Mouse (Mus musculus): Measurements from ENCODE around the gene Lrrc51. TPM values are rescaled to one million over a fixed set of nuclear protein-coding genes. Genes with fewer than 3 reads are reported as not detected.
"Not testable (repeated sequence)": the region's sequence is repeated elsewhere in the genome, so short reads cannot be mapped to it uniquely, and the experiment has no call there.

Lrrc51 gene
- polyA plus RNA-seq, 1 experiment from 2014 or later, result 11.6 TPM

DNA sequence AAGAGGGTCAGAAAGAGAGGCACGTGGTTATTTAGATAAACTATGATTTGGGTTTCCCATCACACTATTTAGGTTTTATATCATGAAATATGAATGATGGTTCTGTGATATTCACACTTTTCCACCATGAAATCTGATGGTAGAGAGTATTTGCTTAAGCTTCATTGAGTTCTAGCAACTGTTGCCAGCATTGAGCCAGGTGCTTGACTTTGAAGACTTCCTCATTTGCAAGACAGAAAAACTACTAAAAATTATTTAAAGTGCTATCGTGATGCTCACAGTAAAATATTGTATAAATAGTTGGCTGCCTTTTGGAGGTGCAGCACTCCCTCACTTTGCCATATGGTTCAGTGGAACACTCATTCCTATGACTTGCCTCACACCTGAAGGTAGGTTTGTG is 21.6 kb upstream of the Lrrc51 start:
- WGBS, result 78% methylated on average over 2 of the region's 2 CpGs
- no peaks in the 10 kb centered on the region for H3K9me3 ChIP-seq (ENCODE audit: control insufficient read depth, low read depth, low read length)
- no peak overlapping the region for H3K4me3 ChIP-seq (ENCODE audit: low read depth, low read length)
- no peak overlapping the region for H3K4me2 ChIP-seq (replicated peaks; ENCODE audit: low read depth, low read length)
- H3K36me3 ChIP-seq (ENCODE audit: control insufficient read depth, insufficient read depth, low read length), result no peaks in the 10 kb centered on the region
- ATAC-seq (ENCODE audit: insufficient number of reproducible peaks, insufficient read depth, low FRiP score, low read depth), result no peak
- H3K9ac ChIP-seq (replicated peaks; ENCODE audit: low read depth, low read length), result no peak overlapping the region
- H3K27me3 ChIP-seq (ENCODE audit: control insufficient read depth, insufficient read depth, low read length), result no peaks in the 10 kb centered on the region
- no peaks in the 10 kb centered on the region; the same call in 1 of the 2 replicates for H3K4me1 ChIP-seq (ENCODE audit: control insufficient read depth, insufficient read depth, low read length)
- H3K27ac ChIP-seq (ENCODE audit: low read length), result no peak overlapping the region

GRCm38 (mm10) chr7:101954163-101954562 is 20.5 kb upstream of the Lrrc51 start:
- H3K27me3 ChIP-seq (ENCODE audit: control insufficient read depth, insufficient read depth, low read length), result no peaks in the 10 kb centered on the region

DNA sequence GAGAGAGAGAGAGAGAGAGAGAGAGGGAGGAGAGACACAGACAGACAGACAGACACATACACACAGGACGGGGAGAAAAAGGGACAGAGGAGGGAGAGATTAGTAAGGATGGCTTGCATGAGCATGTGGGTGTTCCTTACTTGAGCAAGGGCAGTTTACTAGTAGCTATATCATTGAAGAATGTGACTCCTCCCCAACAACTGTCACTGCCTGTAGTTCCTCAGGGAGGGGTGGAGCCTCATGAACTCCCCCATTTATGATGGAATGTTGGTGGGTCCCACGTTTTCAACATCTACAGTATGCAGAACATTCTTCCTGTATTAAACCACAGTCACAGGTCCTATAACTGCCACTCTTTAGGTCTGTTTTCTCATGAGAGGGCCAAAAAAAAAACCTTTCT is 18.4 kb upstream of the Lrrc51 start:
- H3K4me3 ChIP-seq (ENCODE audit: low read depth, low read length), result no peak overlapping the region
- no peaks in the 10 kb centered on the region; the same call in 1 of the 2 replicates for H3K4me1 ChIP-seq (ENCODE audit: control insufficient read depth, insufficient read depth, low read length)
- H3K36me3 ChIP-seq (ENCODE audit: control insufficient read depth, insufficient read depth, low read length), result no peaks in the 10 kb centered on the region
- no peaks in the 10 kb centered on the region for H3K27me3 ChIP-seq (ENCODE audit: control insufficient read depth, insufficient read depth, low read length)
- peak overlapping the region; percentile 66; the same call in 1 of the 2 replicates for H3K27ac ChIP-seq (ENCODE audit: low read length)
- H3K9ac ChIP-seq (replicated peaks; ENCODE audit: low read depth, low read length), result no peak overlapping the region
- no peak overlapping the region for H3K4me2 ChIP-seq (replicated peaks; ENCODE audit: low read depth, low read length)
- no peak for ATAC-seq (ENCODE audit: insufficient number of reproducible peaks, insufficient read depth, low FRiP score, low read depth)
- H3K9me3 ChIP-seq (ENCODE audit: control insufficient read depth, low read depth, low read length), result no peaks in the 10 kb centered on the region
- WGBS, result 38% methylated on average over 2 of the region's 2 CpGs

More at GRCm38 (mm10) chr7:101954163-101954562, 20.5 kb upstream of the Lrrc51 start:
- no peak for ATAC-seq (ENCODE audit: insufficient number of reproducible peaks, insufficient read depth, low FRiP score, low read depth)
- Histone ChIP-seq H3K4me3 (ENCODE audit: low read depth, low read length) (no peak overlapping the region), H3K4me1 (ENCODE audit: control insufficient read depth, insufficient read depth, low read length) (no peaks in the 10 kb centered on the region; the same call in 1 of the 2 replicates), H3K9ac (replicated peaks; ENCODE audit: low read depth, low read length) (no peak overlapping the region), H3K36me3 (ENCODE audit: control insufficient read depth, insufficient read depth, low read length) (no peaks in the 10 kb centered on the region), H3K4me2 (replicated peaks; ENCODE audit: low read depth, low read length) (no peak overlapping the region), H3K9me3 (ENCODE audit: control insufficient read depth, low read depth, low read length) (no peaks in the 10 kb centered on the region), H3K27ac (ENCODE audit: low read length) (no peak overlapping the region)
- WGBS, result 95% methylated on average over 2 of the region's 2 CpGs

GRCm38 (mm10) chr7:101951648-101952047 is 18.0 kb upstream of the Lrrc51 start:
- Histone ChIP-seq H3K27me3 (ENCODE audit: control insufficient read depth, insufficient read depth, low read length) (no peaks in the 10 kb centered on the region), H3K27ac (ENCODE audit: low read length) (peak overlapping the region; percentile 66; the same call in 1 of the 2 replicates), H3K9ac (replicated peaks; ENCODE audit: low read depth, low read length) (no peak overlapping the region), H3K36me3 (ENCODE audit: control insufficient read depth, insufficient read depth, low read length) (no peaks in the 10 kb centered on the region), H3K9me3 (ENCODE audit: control insufficient read depth, low read depth, low read length) (no peaks in the 10 kb centered on the region), H3K4me3 (ENCODE audit: low read depth, low read length) (no peak overlapping the region), H3K4me1 (ENCODE audit: control insufficient read depth, insufficient read depth, low read length) (no peaks in the 10 kb centered on the region; the same call in 1 of the 2 replicates), H3K4me2 (replicated peaks; ENCODE audit: low read depth, low read length) (no peak overlapping the region)
- 52% methylated on average over 1 of the region's 1 CpGs for WGBS
- peak; percentile 18; the same call in 1 of the 2 replicates for ATAC-seq (ENCODE audit: insufficient number of reproducible peaks, insufficient read depth, low FRiP score, low read depth)

- 88% methylated on average over 5 of the region's 5 CpGs for WGBS
- H3K9me3 ChIP-seq (ENCODE audit: control insufficient read depth, low read depth, low read length); H3K9ac ChIP-seq (replicated peaks; ENCODE audit: low read depth, low read length); H3K27ac ChIP-seq (ENCODE audit: low read length); ATAC-seq (ENCODE audit: insufficient number of reproducible peaks, insufficient read depth, low FRiP score, low read depth); H3K4me2 ChIP-seq (replicated peaks; ENCODE audit: low read depth, low read length); H3K4me3 ChIP-seq (ENCODE audit: low read depth, low read length); H3K27me3 ChIP-seq (ENCODE audit: control insufficient read depth, insufficient read depth, low read length); H3K4me1 ChIP-seq (ENCODE audit: control insufficient read depth, insufficient read depth, low read length); H3K36me3 ChIP-seq (ENCODE audit: control insufficient read depth, insufficient read depth, low read length): not testable (repeated sequence)
Observed at GRCm38 (mm10) chr7:101949008-101949407, 15.3 kb upstream of the Lrrc51 start.

GRCm38 (mm10) chr7:101939758-101940157 is 6.1 kb upstream of the Lrrc51 start:
- Histone ChIP-seq H3K9ac (replicated peaks; ENCODE audit: low read depth, low read length) (no peak overlapping the region), H3K27ac (ENCODE audit: low read length) (no peak overlapping the region), H3K27me3 (ENCODE audit: control insufficient read depth, insufficient read depth, low read length) (no peaks in the 10 kb centered on the region), H3K9me3 (ENCODE audit: control insufficient read depth, low read depth, low read length) (no peaks in the 10 kb centered on the region), H3K36me3 (ENCODE audit: control insufficient read depth, insufficient read depth, low read length) (no peaks in the 10 kb centered on the region), H3K4me3 (ENCODE audit: low read depth, low read length) (no peak overlapping the region), H3K4me2 (replicated peaks; ENCODE audit: low read depth, low read length) (no peak overlapping the region), H3K4me1 (ENCODE audit: control insufficient read depth, insufficient read depth, low read length) (no peaks in the 10 kb centered on the region)
- WGBS, result 93% methylated on average over 4 of the region's 4 CpGs
- ATAC-seq (ENCODE audit: insufficient number of reproducible peaks, insufficient read depth, low FRiP score, low read depth), result no peak

DNA sequence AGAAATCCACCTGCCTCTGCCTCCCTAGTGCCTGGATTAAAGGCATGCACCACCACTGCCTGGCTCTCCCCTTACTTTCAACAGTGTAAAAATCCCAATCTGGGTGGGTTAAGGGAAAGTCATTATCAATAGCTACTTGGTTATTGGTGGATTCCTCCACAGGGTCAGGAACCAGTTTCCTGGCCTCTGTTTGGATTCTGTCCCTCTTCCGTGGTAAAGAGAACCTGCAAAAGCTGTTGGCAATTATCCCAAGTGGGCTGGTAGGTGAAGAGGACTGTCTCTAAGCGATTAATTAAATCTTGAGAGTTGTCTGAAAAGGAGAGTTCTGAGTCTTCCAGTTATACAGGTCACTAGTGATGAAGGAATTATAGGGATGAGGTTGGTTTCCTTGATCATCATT is 4.7 kb upstream of the Lrrc51 start:
- H3K4me3 ChIP-seq (ENCODE audit: low read depth, low read length), result no peak overlapping the region
- H3K4me1 ChIP-seq (ENCODE audit: control insufficient read depth, insufficient read depth, low read length), result no peaks in the 10 kb centered on the region
- no peaks in the 10 kb centered on the region for H3K9me3 ChIP-seq (ENCODE audit: control insufficient read depth, low read depth, low read length)
- no peaks in the 10 kb centered on the region for H3K27me3 ChIP-seq (ENCODE audit: control insufficient read depth, insufficient read depth, low read length)
- H3K4me2 ChIP-seq (replicated peaks; ENCODE audit: low read depth, low read length), result no peak overlapping the region
- no peaks in the 10 kb centered on the region for H3K36me3 ChIP-seq (ENCODE audit: control insufficient read depth, insufficient read depth, low read length)
- no peak overlapping the region for H3K27ac ChIP-seq (ENCODE audit: low read length)
- H3K9ac ChIP-seq (replicated peaks; ENCODE audit: low read depth, low read length), result no peak overlapping the region
- ATAC-seq (ENCODE audit: insufficient number of reproducible peaks, insufficient read depth, low FRiP score, low read depth), result no peak
- 89% methylated on average over 2 of the region's 2 CpGs for WGBS

DNA sequence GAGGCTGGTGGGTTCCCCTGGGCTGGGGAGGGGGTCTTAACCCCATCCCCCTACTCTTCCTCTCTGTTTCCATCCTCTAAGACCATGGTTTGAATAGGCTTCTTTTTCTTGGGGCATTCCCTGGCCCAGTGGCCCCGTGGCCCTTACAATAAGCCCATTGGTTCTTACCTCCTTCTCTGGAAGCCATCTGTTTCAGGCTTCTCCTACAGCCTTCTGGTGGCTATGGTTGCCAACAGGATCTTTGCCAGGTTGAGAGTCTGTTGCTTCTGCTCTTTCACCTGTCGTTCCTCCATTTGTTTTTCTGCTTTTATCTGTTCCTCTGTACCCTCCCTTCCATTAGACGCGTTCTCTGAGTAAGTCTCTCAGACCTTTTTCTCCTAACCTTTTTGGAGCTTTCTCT is 3.9 kb upstream of the Lrrc51 start:
- H3K4me3 ChIP-seq (ENCODE audit: low read depth, low read length), result no peak overlapping the region
- H3K4me2 ChIP-seq (replicated peaks; ENCODE audit: low read depth, low read length), result no peak overlapping the region
- H3K36me3 ChIP-seq (ENCODE audit: control insufficient read depth, insufficient read depth, low read length), result no peaks in the 10 kb centered on the region
- no peaks in the 10 kb centered on the region for H3K27me3 ChIP-seq (ENCODE audit: control insufficient read depth, insufficient read depth, low read length)
- WGBS, result 90% methylated on average over 4 of the region's 4 CpGs
- no peak overlapping the region for H3K27ac ChIP-seq (ENCODE audit: low read length)
- H3K4me1 ChIP-seq (ENCODE audit: control insufficient read depth, insufficient read depth, low read length), result peaks cover 3% of the 10 kb centered on the region; the same call in 1 of the 2 replicates
- no peaks in the 10 kb centered on the region for H3K9me3 ChIP-seq (ENCODE audit: control insufficient read depth, low read depth, low read length)
- no peak for ATAC-seq (ENCODE audit: insufficient number of reproducible peaks, insufficient read depth, low FRiP score, low read depth)
- H3K9ac ChIP-seq (replicated peaks; ENCODE audit: low read depth, low read length), result no peak overlapping the region

GRCm38 (mm10) chr7:101936996-101937395 is 3.3 kb upstream of the Lrrc51 start:
- WGBS, result 94% methylated on average over 4 of the region's 4 CpGs
- no peaks in the 10 kb centered on the region for H3K27me3 ChIP-seq (ENCODE audit: control insufficient read depth, insufficient read depth, low read length)
- no peaks in the 10 kb centered on the region for H3K9me3 ChIP-seq (ENCODE audit: control insufficient read depth, low read depth, low read length)
- no peak overlapping the region for H3K9ac ChIP-seq (replicated peaks; ENCODE audit: low read depth, low read length)
- peaks cover 4% of the 10 kb centered on the region; the same call in 1 of the 2 replicates for H3K4me1 ChIP-seq (ENCODE audit: control insufficient read depth, insufficient read depth, low read length)
- no peak overlapping the region for H3K4me2 ChIP-seq (replicated peaks; ENCODE audit: low read depth, low read length)
- H3K4me3 ChIP-seq (ENCODE audit: low read depth, low read length), result no peak overlapping the region
- H3K27ac ChIP-seq (ENCODE audit: low read length), result no peak overlapping the region
- no peak for ATAC-seq (ENCODE audit: insufficient number of reproducible peaks, insufficient read depth, low FRiP score, low read depth)
- H3K36me3 ChIP-seq (ENCODE audit: control insufficient read depth, insufficient read depth, low read length), result no peaks in the 10 kb centered on the region

Measured in stomach, embryonic 14.5 days (tissue).